Mouse (Mus musculus) liver (tissue): ENCODE results near the gene Rps6ka1.
A peak's percentile ranks its signal among the peaks of the same experiment; 100 is the strongest.

Experiments used
- DNase-seq: peaks from one replicate; pipeline ENCODE4 v3.0.0-alpha.2; 2020; ENCODE audit warnings: mixed read lengths

Gene Rps6ka1

DNA sequence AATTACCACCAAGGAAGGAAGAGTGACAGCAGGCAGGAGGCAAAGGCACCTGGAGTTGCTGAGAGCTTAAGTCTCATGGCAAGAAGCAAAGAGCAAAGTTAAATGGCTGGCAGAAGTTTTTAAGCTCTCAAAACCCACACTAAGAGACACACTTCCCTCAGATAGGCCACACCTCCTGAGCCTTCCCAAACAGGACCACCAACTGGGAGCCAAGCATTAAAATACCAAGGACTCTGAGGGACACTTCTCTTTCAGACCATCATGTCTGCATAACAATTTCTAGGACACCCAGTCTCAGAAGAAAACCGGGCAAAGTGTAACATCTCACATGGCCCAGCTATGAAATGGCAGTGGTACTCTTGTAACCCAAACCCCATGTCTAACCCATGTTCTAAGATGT is 9.4 kb upstream of the Rps6ka1 start:
- no peak for DNase-seq

DNA sequence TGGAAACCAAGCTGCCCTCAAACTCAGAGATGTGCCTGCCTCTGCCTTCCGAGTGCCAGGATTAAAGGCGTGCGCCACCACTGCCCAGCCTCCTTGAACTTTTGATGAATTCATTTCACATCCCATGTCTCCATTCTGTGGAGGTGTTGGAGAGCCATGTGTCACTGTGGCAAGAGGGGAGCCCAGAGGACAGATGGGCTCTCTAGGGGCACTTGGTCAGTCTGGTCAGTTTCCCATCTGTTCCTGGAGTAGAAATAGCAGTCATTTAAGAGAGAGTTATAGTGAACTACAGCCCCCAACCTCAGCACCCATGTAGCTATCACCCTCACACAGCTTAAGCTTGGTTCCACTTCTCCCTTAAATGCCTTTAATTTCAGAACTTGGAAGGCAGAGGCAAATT is 8.4 kb upstream of the Rps6ka1 start:
- DNase-seq, result no peak

DNA sequence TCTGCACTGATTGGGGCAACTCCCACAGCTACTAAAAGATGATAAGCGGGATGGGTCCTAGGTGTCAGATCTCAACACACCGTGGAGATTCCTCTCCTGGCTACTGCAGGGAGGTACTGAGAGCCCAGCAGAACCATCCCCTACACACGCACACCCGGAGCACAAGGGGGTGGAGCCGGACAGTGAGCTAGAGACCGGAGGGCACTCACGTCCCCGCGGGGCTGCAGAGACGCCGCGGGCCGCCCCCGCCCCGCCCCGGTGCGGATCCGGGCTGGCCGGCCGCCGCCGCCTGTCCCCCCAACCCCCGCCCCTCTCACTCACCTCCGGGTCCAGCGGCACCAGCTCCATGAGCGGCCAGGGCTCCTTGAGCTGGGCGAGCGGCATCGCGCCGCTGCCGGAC is 348 bp downstream of the Rps6ka1 start:
- DNase-seq, result no peak

DNA sequence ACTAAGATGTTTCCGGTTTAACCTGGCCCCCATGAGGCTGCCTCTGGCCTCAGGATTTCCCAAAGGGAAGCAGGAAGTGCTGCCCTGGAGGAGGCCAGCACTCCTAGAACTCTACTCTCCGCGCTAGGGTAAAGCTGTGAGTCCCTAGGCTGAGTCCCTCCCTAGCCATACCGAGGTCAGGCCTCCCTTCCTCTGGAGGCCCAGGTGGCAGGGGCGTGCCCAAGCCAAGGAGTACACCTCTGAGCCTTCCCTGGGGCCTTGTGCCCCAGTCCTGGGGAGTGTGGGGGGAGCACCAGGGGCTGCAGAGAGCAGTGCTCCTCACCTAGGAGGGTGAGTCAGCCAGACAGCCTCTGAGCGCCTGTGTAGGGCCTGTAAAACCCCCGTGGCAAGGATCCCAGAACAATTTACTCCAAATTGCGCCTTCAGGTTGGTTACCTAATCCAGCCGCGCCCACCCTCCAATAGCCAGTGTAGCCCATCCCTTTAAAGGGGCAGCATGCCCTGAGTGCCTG is 1.6 kb downstream of the Rps6ka1 start:
- no peak for DNase-seq

DNA sequence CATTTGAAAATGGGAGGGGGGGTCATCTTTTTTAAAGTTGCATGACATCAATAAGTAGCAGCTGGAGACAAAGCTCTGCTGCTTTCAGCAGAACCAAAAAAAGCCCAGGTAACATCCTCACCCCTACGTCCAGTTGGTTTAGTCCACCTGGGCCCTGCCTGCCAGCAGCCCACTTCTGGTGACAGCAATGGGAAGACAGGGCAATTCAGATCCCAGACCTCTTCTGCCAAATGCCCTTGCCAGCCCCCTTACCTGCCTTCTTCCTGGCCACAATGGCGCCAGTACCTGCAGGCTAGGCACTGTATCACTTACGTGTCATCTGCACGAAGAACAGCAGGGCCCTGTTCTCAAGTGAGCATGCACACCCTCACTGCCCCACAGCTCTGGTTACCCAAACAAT is 2.3 kb downstream of the Rps6ka1 start:
- no peak for DNase-seq

DNA sequence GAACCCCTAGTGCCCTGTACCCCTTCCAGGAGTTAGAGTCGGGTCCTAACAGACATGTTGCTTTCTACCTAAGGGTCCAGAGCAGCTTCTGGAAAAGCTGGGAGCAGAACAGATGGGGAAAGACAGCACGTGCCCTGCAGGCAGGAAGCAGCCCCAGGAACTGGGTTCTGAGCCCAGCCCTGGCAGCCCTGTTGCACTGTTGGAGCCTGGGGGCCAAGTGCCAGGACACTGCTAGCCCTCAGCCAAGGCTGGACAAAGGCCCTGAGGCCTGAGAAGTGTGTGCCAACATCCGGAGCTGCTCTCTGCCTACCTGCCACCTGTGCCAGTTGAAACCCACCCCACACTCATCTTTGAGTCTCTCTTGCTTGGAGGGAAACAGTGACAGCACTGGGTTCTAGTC is 2.7 kb downstream of the Rps6ka1 start:
- DNase-seq, result no peak

DNA sequence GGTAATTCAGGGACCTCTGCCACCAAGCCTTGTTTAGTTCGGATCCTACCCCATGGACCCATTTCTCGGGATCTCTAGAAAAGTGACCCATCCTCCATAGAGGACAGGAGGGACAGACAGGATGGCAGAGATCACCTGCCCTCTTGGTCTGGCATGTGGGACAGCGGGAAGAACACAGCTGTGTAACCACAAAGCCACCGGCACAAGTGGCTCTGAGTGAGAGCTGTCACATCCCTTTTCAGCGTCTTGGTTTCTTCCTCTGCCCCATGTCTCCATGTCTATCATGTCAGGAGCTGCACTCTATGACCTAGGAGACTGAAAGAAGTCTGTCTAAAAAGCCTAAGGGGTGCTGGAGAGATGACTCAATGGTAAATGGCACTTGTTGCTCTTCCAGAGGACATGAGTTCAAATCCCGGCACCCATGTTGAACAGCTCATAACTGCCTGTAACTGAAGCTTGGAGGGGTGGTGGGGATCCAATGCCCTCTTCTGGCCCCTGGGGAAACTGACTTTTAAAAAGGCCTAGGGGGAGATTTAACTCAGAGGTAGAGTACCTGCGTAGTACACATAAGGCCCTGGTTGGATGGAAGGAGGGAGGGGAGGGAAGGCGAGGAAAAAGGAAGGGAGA is 3.4 kb downstream of the Rps6ka1 start:
- DNase-seq, result no peak

DNA sequence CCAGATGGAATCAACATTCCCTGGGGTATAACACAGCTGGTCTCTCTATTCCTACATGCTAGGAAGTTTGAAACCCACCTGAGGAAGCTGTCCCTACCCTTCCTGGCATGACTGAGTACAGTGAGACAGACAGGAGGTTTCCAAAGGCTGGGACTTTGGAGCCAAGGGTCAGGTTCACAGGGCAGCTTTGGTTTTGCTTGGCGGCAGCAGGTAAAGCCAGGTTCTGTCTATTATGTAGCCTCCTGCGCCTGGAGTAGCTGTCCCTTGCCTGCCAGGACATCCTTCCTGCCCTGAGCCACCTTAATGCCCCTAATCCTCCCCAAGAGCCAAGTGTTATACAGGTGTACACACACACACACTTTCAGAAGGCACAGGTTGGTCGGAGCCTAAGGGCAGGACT is 5.7 kb downstream of the Rps6ka1 start:
- DNase-seq, result no peak

DNA sequence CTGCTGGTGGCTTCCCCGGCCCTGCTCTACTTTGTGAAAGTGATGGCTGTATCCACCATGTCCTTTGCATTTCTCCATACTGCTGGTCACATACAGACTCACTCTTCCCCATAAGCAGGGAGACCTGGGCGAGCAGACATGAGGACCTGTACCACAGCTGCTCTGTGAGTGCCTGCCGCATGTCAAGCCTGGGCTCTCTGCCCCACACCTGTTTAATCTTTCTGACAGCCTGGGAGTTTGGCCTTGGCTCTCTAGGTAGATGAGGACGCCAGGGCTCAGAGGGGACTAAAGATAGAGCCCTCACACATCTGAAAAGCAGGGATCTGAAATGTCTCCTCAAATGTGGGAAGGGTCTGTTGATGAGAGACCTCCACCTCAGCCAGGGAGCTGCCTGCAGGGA is 6.2 kb downstream of the Rps6ka1 start:
- no peak for DNase-seq

DNA sequence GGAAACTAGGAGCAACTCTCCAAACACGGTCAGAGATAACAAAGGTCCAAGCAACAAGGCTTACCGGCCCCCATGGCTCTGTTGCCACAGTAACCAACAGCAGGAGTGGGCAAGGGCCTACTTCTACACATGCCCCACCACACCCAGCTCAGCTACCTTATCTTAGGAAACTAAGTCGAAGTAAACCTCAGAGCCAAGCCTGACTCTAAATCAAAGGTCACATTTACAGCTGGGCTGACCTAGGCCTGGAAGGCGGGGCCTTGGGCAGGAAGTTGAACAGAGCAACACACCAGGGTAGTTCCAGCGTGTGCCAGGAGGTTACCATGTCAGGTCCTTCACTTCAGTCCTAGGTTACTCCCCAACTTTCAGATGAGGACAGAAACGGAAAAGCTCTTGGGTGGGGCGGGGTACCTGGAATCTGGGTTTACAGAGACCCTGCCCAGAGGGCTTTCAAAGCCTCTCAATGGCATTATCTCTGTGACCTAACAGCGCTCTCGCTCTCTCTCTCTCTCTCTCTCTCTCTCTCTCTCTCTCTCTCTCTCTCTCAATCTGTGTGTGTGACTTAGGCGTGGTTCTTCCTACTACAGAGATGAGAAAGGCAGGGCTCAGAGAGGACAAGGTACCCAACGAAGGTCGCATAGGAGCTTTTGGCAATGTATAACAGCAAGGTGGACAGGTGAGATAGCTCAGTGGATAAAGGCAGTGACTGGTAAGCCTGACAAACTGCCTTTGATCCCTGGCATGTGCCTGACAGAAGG is 8.3 kb downstream of the Rps6ka1 start:
- peak; percentile 53 for DNase-seq

DNA sequence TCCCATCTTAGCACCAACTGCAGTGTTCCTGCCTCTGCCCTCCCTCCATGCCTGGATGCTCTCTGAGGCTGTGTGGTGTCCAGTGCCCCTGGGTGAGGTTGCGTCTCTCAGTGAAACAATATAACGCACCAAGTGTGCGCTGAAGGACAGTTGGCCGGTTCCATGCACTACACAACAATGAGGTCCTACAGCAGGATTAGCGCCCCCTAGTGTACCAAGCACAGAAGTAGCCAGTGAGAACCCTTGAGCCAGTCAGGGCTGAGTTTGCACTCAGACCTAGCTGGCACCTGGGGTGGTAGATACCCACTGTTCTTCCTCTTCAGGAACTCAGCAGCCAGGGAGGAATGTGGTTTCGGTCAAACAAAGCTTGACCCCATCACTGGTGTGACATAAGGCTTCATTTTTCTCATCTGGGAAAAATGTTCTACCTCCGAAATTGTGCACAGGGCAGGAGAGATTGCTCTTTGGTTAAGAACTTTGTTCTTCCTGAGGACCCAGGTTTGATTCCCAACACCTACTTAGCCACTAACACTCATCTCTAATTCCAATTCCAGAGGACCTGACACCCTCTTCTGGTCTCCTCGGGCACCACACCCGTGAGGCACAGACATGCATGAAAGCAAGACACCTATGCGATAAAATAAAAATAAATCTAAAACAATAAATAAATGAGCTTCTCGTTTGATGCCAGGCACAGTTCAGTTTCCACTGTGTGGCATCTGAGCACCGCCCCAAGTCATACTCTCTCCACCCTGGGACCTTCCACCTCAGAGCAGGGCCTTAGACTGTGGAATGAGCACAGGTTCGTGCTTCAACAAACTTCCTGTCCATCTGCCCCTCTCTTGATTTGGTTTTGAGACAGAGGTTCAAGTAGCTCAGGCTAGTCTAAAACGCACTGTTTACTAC is 9.5 kb downstream of the Rps6ka1 start:
- DNase-seq, result peak; percentile 70

DNA sequence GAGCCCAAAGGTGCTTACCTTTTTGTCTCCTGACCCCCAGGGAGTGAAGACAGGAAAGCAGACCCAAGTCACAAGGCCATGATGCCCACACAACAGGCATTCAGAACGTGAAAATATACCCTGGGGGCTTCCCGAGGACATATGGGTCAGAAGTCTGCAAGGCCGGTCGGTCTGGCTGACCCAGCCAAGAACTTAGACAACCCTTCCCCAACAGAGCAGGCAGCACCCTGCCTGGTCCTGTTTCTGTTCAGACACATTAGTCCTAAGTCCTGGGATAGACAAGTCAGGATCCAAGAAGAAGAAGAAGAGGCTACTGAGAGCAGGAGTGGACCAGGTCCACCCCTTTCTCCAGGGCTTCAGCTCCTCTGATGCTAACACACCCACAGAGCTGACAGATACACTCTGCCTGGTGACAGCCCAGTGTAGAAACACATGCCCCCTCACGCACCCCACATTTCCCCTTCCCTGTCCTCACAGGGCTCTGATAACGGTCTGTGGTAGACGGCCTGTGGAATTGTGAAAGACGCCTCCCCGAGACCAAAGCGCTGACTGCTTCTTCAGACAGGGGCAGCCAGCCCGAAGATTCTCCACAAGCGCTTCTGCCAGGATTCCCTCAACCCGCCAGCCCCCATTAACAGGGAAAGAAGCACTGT is 12.6 kb downstream of the Rps6ka1 start:
- DNase-seq, result peak; percentile 62

DNA sequence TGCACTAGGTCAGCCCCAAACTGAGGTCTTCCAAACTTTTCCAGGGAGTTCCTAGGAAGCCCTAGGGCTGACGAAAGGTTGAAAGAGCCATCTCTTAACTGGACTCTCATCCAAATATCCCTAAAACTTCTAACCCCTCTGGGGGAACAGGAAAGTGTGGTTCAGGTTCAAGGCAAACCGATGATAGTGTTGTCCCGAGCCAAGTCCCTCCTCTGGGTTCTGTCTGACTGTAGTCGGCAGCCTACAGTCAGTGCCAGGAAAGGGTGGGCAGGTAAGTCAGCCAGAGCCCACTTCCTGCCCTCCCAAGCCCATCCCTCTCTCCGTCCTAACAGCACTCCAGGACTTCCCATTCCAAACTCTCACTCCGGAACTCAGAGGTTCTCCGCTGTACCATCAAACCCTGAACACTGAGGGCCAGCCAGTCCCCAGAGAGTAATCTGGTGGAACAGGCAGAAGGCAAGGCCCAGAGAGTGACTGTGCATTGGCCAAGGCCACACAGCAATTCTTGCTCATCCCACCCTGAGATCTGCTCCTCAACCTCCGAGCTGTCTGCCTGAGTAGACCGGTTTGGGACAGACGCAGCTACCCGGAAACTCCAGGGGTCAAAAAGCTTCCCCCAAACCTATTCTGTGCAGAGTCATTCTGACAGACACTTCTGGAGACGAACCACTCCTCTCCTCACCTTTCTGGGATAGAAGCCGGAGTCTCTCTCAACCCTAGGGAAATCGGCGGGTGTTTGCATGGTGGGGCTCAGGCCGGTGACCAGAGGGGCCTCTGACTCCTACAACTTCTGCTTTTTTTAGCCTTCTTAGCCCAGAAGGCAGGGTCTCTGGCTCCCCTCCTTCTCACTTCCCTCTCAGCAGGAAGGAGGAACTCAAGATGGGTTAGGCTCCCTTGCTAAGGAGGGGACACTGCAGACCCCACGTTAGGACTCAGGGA is 13.4 kb downstream of the Rps6ka1 start:
- peak; percentile 82 for DNase-seq

DNA sequence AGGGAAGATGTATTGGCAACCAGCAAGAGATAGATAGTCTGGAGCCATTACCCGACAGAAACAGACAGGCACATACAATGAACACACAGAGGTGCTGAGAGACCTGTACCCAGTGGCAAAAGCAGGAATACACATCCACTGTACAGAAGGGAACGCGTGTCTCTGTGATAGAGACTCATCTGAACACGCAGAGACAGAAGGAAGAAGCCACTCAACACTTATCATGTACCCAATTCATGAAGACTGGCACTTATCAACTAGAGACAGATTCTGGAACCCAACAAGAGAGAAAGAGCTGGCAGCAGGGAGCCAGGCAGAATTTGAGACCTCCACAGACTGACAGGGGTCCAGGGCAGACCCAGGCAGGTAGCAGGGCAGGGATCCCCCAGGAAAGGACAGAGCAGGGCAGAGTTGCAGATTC is 14.2 kb downstream of the Rps6ka1 start:
- peak; percentile 62 for DNase-seq

DNA sequence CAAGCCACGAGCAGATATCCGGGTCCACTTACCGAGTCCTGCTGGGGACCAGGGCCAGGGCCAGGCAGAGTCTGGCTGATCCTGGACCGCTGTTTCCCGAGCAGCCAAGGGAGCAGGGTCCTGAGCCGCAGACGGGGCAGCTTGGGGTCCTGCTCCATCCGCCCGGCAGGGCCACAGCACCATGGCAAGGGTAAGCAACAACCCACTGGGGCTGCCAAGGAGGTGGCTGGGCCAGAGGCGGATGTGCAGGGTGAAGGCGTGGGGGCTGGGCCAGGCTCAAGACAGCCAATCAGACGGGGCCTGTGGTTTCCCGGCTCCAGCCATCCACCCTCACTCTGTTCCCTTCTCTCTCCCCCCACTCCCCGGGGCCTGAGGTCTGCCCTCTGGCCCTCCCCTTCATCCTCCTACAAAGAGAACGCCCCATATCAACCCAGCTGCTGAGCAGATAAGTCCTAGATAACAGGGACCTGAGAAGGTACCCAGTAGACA is 14.7 kb downstream of the Rps6ka1 start:
- DNase-seq, result peak; percentile 89

DNA sequence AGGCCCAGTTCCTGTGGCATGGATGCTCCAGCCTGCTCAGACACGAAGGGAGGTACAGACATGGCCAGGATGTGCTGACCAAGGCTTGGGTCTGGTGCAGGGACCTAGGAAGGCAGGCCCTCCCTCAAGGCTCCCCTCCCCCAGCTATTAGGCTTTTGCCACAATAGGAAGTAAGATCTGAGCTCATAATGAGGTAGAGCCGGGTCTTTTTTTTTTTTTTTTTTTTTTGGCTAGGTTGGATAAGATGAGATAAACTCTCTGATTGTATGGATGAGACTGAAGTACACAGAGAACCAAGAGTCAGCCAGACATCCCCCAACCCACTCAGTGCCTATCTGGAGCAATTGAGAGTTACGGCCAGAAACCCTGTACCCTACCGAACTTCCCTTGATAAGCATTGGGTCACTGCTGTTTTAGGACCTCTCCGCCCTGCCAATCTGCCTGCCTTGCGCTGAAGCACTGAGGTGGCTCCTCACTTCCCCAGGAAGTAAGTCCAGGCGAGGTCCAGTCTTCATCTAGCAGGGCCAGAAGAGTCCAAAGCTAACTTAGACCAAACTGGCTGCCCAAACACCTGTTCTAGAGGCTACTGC is 15.3 kb downstream of the Rps6ka1 start:
- DNase-seq, result peak; percentile 67

DNA sequence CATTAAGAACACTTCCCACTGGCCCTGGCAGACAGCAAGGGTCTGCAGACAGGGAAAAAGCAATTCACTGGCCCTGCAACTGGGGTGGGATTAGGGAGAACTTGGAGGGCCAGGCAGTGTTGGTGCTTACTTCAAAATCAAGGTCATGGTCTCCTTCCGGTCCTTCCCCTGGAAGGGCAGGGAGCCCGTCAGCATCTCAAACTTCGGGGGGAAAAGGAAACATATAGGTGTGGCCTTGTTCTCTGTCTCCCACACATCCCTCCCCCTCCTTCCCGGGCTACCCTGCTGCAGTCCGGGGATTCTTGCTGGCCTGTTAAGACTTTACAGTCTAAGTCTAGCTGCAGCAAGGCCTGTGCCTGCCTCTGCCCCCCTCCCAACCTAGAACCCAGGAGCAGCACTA is 22.4 kb downstream of the Rps6ka1 start:
- DNase-seq, result no peak

DNA sequence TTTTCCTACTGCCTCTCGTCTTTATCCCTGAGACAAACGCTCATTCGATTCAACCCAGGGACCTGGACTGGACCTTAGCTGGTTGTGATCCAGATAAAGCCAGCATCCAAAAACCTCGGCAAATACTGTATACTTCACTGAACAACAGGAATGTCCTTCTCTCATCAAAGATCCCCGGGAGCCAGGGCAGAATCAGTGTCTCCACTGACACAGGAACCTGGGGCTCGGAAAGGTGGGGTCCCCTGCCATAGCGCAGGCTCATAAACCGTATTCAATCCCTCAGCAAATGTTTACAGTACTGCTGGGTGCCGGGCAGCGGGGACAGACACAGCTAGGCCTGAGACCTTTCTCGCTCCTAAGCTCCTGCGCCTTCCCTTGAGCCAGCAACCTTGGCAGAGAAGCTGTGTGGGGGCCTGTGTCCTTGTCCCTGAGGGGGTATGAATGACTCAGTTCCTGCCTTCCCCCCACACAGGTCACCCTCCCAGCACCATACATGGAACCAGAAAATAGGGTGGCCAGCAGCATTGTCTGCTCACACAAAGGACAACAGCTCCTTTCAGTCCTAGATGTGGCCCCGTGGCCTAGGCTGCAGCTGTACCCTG is 23.1 kb downstream of the Rps6ka1 start:
- DNase-seq, result no peak

DNA sequence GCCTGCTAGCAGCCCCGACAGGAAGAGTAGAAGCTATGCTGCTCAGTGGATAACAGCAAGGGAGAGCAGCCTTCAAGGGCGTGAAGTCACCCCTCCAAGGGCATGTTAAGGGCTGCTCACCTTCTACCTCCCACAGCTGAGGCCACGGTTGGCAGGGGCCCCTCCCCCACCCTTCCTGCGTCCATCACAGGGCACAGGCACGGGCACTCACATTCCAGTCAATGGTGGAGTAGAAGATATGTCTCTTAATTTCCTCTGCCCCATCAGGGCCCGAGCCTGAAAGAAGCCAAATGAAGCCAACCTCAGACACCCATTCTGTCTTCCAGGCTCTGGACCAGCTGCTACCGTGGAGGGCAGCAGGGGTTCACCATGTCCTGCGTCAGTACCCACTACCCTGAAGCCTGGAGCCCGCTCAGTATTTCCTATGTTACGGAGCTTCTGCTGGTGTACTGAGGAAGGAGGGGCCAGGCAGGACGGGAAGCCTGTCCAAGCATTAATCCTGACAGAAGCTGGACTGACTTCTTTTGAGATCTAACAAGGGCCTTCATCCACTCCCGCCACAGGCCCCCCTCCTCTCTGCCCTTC is 23.7 kb downstream of the Rps6ka1 start:
- DNase-seq, result no peak

DNA sequence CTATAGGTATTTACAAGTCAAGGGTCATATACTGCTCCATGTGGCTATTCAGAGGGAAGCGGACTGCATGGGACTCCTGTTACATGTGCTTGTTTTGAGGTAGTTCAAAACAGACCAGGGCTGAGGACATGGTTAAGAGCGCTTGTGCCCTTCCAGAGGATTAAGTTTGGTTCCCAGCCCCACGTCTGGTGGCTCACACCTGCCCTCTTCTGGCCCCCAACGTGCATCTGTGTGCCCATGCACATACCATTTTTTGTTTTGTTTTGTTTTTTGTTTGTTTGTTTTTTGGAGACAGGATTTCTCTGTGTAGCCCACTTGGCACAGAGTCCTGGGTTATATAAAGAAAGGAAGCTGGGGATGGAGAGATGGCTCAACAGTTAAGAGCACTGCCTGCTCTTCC is 30.1 kb downstream of the Rps6ka1 start:
- no peak for DNase-seq
